Comparison of ENCODE assay signal across 9 mouse cellular contexts in genomic region chr3:98336661-98337654, GRCm38 (mm10). TPM values are rescaled to one million over a fixed set of nuclear protein-coding genes. Genes with fewer than 3 reads are reported as not detected.
DNase-seq lines count a peak whose midpoint lies in the region; ATAC-seq lines count a peak whose summit lies in the region.
"Had no signal": no experiment of that assay in that cellular context is flagged by ENCODE, and none has a peak within 500 bp of the region (broad histone marks: within the 10 kb centered on the region; RNA-seq: fewer than 3 reads in every experiment).

No protein-coding gene starts in this region.

- H3K36me3 ChIP-seq in heart, embryonic 15.5 days, result peaks cover 8% of the 10 kb centered on the region; the same call in 1 of the 2 replicates
- H3K36me3 ChIP-seq in embryonic facial prominence, embryonic 12.5 days, result peaks cover 19% of the 10 kb centered on the region
- no peaks in the 10 kb centered on the region for H3K36me3 ChIP-seq in midbrain, embryonic 16.5 days (ENCODE audit: control insufficient read depth, insufficient read depth, low read length)

- H3K27ac ChIP-seq in heart, embryonic 15.5 days, result no peak overlapping the region
- no peak overlapping the region for H3K27ac ChIP-seq in embryonic facial prominence, embryonic 12.5 days
- H3K27ac ChIP-seq in midbrain, embryonic 16.5 days (ENCODE audit: low read length), result peak overlapping the region; percentile 48; the same call in 1 of the 2 replicates

- no peak overlapping the region for H3K4me3 ChIP-seq in heart, embryonic 15.5 days
- H3K4me3 ChIP-seq in embryonic facial prominence, embryonic 12.5 days, result no peak overlapping the region
- H3K4me3 ChIP-seq in midbrain, embryonic 16.5 days (ENCODE audit: low read depth, low read length), result no peak overlapping the region

- ATAC-seq in heart, embryonic 15.5 days (replicated peaks; ENCODE audit: insufficient number of reproducible peaks, insufficient read depth, low FRiP score, low read depth), result no peak
- ATAC-seq in embryonic facial prominence, embryonic 12.5 days (ENCODE audit: insufficient number of reproducible peaks, insufficient read depth, low FRiP score, low TSS enrichment), result no peak
- peak; percentile 61 for ATAC-seq in midbrain, embryonic 16.5 days
- ATAC-seq in erythroblast, adult 5-6 weeks (replicated peaks; ENCODE audit: low FRiP score, poor library complexity, severe bottlenecking), result no peak

- 0 out of 2 replicates have a peak, but pooled peaks cover 4% of the 10 kb centered on the region for H3K27me3 ChIP-seq in heart, embryonic 15.5 days
- no peaks in the 10 kb centered on the region for H3K27me3 ChIP-seq in embryonic facial prominence, embryonic 12.5 days
- no peaks in the 10 kb centered on the region for H3K27me3 ChIP-seq in midbrain, embryonic 16.5 days (ENCODE audit: control insufficient read depth, insufficient read depth, low read depth, low read length)

- H3K4me2 ChIP-seq in heart, embryonic 15.5 days, result peak overlapping the region; percentile 96
- H3K4me2 ChIP-seq in embryonic facial prominence, embryonic 12.5 days (replicated peaks), result peak overlapping the region; percentile 81; the same call in 1 of the 2 replicates
- peak overlapping the region; percentile 98 for H3K4me2 ChIP-seq in midbrain, embryonic 16.5 days (ENCODE audit: low read length)

- peaks cover 23% of the 10 kb centered on the region for H3K4me1 ChIP-seq in heart, embryonic 15.5 days (replicated peaks)
- peaks cover 36% of the 10 kb centered on the region for H3K4me1 ChIP-seq in embryonic facial prominence, embryonic 12.5 days
- peaks cover 26% of the 10 kb centered on the region for H3K4me1 ChIP-seq in midbrain, embryonic 16.5 days (ENCODE audit: control insufficient read depth, insufficient read depth, low read length)

- no peak overlapping the region for H3K9ac ChIP-seq in heart, embryonic 15.5 days
- H3K9ac ChIP-seq in embryonic facial prominence, embryonic 12.5 days, result no peak overlapping the region
- no peak overlapping the region for H3K9ac ChIP-seq in midbrain, embryonic 16.5 days (ENCODE audit: low read depth, low read length)

- WGBS in heart, embryonic 15.5 days, result 83% methylated on average over 22 of the region's 22 CpGs
- WGBS in embryonic facial prominence, embryonic 12.5 days, result 73% methylated on average over 22 of the region's 22 CpGs
- 57% methylated on average over 22 of the region's 22 CpGs for WGBS in midbrain, embryonic 16.5 days

- no peak for DNase-seq in heart, adult 9 months (ENCODE audit: low spot score in 2 of 2)
- DNase-seq in hindlimb bud, embryonic 11.5 days (ENCODE audit: extremely low spot score, low read depth, low spot score), result peak; percentile 24
- DNase-seq in right cerebral cortex, adult 18-20 months, result no peak
- no peak for DNase-seq in heart, postnatal 4 days
- DNase-seq: kidney, adult 18-20 months had no signal

- H3K9me3 ChIP-seq in heart, embryonic 15.5 days (replicated peaks), result no peaks in the 10 kb centered on the region
- no peaks in the 10 kb centered on the region for H3K9me3 ChIP-seq in embryonic facial prominence, embryonic 12.5 days
- H3K9me3 ChIP-seq in midbrain, embryonic 16.5 days (replicated peaks; ENCODE audit: control insufficient read depth, low read length, poor library complexity, severe bottlenecking), result no peaks in the 10 kb centered on the region

RNA-seq across cellular contexts. Expression of gene Phgdh, which starts 2.8 kb away (rescaled TPM):
- polyA plus RNA-seq in heart, embryonic 15.5 days (2015; fragmentation: Nextera tagmentation; extraction: Ambion mirVana), result 59.7 and 123 TPM in 2 replicates
- polyA plus RNA-seq in embryonic facial prominence, embryonic 12.5 days (2016; fragmentation: Nextera tagmentation; extraction: Ambion mirVana), result 267 and 276 TPM in 2 replicates
- 105 and 137 TPM in 2 replicates for polyA plus RNA-seq in midbrain, embryonic 16.5 days (2015; fragmentation: Nextera tagmentation; extraction: Ambion mirVana)
- 9.4 and 11.5 TPM in 2 replicates for total RNA-seq in erythroblast, adult 5-6 weeks (2015; ENCODE audit: low replicate concordance)
- 26.4 and 30.0 TPM in 2 replicates for total RNA-seq in erythroblast, adult 5-6 weeks (2017; ENCODE audit: low replicate concordance)
- 10 to 100 TPM; 11.2 to 13.9 TPM for total RNA-seq in heart, postnatal 4 days (2021)

RNA-seq across cellular contexts. Expression of gene Zfp697, which starts 45.3 kb away (rescaled TPM):
- polyA plus RNA-seq in heart, embryonic 15.5 days (2015; fragmentation: Nextera tagmentation; extraction: Ambion mirVana), result 7.7 and 9.9 TPM in 2 replicates
- polyA plus RNA-seq in embryonic facial prominence, embryonic 12.5 days (2016; fragmentation: Nextera tagmentation; extraction: Ambion mirVana), result 8.8 and 10.0 TPM in 2 replicates
- 17.7 and 18.2 TPM in 2 replicates for polyA plus RNA-seq in midbrain, embryonic 16.5 days (2015; fragmentation: Nextera tagmentation; extraction: Ambion mirVana)
- 1.2 TPM in 1 of 2 replicates, not detected in the other for total RNA-seq in erythroblast, adult 5-6 weeks (2015; ENCODE audit: low replicate concordance)
- total RNA-seq in erythroblast, adult 5-6 weeks (2017; ENCODE audit: low replicate concordance), result 0.09 and 0.14 TPM in 2 replicates
- total RNA-seq in heart, postnatal 4 days (2021), result 1 to 10 TPM; 9.4 to 9.8 TPM

RNA-seq across cellular contexts. Expression of gene Hmgcs2, which starts 56.7 kb away (rescaled TPM):
- polyA plus RNA-seq in heart, embryonic 15.5 days (2015; fragmentation: Nextera tagmentation; extraction: Ambion mirVana), result 8.7 and 12.6 TPM in 2 replicates
- 2.7 and 2.8 TPM in 2 replicates for polyA plus RNA-seq in embryonic facial prominence, embryonic 12.5 days (2016; fragmentation: Nextera tagmentation; extraction: Ambion mirVana)
- polyA plus RNA-seq in midbrain, embryonic 16.5 days (2015; fragmentation: Nextera tagmentation; extraction: Ambion mirVana), result 16.8 and 18.4 TPM in 2 replicates
- 0.42 TPM in 1 of 2 replicates, not detected in the other for total RNA-seq in erythroblast, adult 5-6 weeks (2015; ENCODE audit: low replicate concordance)
- not detected in 2 replicates for total RNA-seq in erythroblast, adult 5-6 weeks (2017; ENCODE audit: low replicate concordance)
- 100 to 1,000 TPM; 203 to 271 TPM for total RNA-seq in heart, postnatal 4 days (2021)
